Mouse (Mus musculus): ENCODE results near the gene Rmnd1. TPM values are rescaled to one million over a fixed set of nuclear protein-coding genes. Genes with fewer than 3 reads are reported as not detected.

Rmnd1 gene
- total RNA-seq, 2 experiments from 2014 or later, result 33.1 to 44.9 TPM

DNA sequence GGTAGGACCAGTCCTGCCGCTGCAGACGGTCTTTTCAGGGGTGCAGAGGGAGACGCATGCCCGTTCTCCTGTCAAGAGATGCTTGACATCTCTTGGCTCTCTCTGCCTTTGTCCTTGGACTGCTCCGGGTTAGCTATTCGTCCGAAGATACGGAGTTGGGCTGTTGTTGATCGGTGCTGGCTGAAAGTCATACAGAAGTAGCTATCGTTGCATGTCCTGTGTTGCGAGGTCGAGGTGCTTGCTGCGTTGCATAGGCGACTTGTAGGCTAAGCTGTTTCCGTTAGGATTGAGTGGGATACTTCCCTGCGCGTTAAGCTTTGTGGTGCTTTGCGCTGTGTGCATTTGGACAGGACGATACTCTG is 43.8 kb downstream of the Rmnd1 start:
- peak overlapping the region; percentile 100 for H3K27ac ChIP-seq
- no peak for TF ChIP-seq CTCF (conservative IDR thresholded peaks at IDR 0.05)
- H3K4me3 ChIP-seq, result peak overlapping the region; percentile 87
- DNase-seq (ENCODE audit: low spot score in 2 of 2), result no peak

DNA sequence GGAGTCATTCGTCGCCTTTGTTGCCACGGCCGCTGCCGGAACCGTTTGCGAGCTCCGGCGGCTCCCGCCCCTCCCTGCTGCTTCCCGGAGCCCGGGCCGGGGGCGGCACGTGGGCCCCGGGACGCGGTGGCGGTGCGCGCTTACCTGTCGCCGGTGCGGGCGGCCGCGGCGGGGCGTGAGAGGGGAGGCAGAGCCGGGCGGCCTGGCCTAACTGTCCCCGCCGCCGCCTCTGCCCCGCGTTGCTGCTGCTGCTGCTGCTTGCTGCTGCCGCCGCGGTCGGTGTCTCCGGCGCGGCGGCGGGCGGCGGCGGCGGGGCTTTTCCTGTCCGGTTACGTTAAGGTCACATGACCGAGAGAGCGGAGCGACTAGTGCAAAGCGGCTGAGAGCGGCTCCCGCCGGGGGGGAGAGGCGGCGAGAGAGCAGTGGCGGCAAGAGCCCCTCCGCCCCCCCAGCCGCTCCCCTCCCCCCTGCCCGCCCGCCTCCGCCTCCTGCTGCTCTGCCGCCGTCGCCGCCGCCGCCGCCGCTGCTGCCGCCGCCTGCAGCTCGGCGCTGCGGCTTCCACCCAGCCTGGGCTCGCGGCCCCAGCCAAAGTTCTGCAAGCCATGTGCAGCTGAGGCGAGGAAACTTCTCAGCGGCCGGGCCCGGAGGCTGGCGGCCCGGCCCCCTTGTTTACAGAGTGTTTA is 44.3 kb downstream of the Rmnd1 start, which contains the start of gene Zbtb2:
Gene Zbtb2, minus strand, starts transcription at position 408 of the 683 bp plus-strand sequence.
- TF ChIP-seq CTCF (conservative IDR thresholded peaks at IDR 0.05), result no peak
- peak within 1 kb of the TSS; percentile 100 for H3K27ac ChIP-seq
- H3K4me3 ChIP-seq, result peak within 1 kb of the TSS; percentile 87
- peak; percentile 58 to 60 for DNase-seq (ENCODE audit: low spot score in 2 of 2)

DNA sequence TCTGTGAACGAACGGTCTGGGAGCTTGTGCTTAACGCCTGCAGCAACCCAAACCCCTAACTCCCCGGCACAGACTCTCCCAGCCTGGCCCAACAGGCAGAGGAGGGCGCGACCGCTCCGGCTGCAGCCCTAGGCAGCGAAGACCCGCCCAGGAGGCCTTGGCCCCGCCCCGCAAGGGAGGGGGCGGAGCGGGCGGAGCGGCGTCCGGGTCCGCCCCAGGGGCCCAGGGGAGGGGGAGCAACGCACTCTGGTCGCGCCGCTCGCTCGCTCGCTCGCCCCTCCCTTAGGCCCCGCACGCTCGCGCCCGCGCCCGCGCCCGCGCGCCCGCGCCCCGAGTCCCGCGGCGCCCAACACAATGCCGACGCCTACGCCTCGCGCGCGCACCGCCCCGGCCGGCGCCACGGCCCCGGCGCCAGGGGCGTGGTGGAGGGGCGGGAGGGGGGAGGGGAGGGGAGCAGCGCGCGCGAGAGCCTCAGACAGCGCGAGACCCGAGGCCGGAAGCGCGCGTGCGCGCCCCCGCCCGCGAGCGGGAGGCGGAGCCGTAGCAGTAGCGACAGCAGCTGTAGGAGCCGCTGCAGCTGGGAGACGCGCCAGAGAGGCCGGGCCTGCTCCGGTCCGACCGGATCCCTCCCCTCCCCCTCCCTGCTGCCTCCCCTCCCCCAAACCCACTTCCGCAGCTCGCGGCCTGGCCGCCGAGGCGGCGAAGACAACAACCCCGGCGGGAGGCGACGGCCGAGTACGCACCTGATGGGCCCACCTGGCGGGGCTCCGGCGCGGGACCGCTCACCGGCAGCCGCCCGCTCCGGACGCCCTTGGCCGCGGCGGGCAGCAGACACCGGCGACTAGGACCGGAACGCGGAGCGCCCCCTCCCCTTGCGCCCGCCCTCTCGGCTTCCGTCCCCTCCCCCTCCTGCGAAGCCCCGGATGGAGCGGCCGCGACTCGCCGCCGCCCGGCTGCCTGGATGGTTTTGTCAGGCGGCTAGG is 45.3 kb downstream of the Rmnd1 start:
- no peak for TF ChIP-seq CTCF (conservative IDR thresholded peaks at IDR 0.05)
- Histone ChIP-seq H3K4me3 (peak overlapping the region; percentile 87), H3K27ac (peak overlapping the region; percentile 100)
- DNase-seq (ENCODE audit: low spot score in 2 of 2), result peak; percentile 92 to 93

- TF ChIP-seq CTCF (conservative IDR thresholded peaks at IDR 0.05), result no peak
- no peak overlapping the region for H3K4me3 ChIP-seq
- DNase-seq (ENCODE audit: low spot score in 2 of 2), result no peak
- no peak overlapping the region for H3K27ac ChIP-seq
These were observed 47.9 kb downstream of the Rmnd1 start for GRCm38 (mm10) chr10:4384244-4384643.

DNA sequence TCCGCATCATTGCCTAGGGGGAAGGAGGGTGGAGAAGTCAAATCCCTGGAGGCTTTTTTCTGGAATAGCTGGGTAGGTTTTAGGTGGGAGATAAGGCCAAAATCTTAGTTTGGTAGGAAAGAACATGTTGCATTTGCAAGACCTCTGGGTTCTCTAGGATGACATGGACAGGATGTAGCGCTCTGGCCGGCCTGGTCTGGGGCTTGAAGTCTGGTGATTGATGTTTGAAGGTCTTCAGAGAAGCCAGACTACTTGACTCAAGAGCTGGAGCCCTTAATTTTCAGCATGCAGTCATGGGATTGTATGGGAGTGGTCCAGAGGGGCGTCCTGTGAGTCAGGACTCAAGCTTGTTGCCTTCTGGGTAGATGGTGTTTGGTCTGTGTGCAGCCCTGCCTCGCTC is 51.4 kb downstream of the Rmnd1 start:
- Histone ChIP-seq H3K27ac (no peak overlapping the region), H3K4me3 (no peak overlapping the region)
- DNase-seq (ENCODE audit: low spot score in 2 of 2), result no peak
- TF ChIP-seq CTCF (conservative IDR thresholded peaks at IDR 0.05), result no peak

GRCm38 (mm10) chr10:4376931-4377330 is 55.3 kb downstream of the Rmnd1 start:
- DNase-seq (ENCODE audit: low spot score in 2 of 2), result no peak
- H3K27ac ChIP-seq, result no peak overlapping the region
- no peak for TF ChIP-seq CTCF (conservative IDR thresholded peaks at IDR 0.05)
- H3K4me3 ChIP-seq, result no peak overlapping the region

- H3K27ac ChIP-seq, result no peak overlapping the region
- TF ChIP-seq CTCF (conservative IDR thresholded peaks at IDR 0.05), result no peak
- no peak for DNase-seq (ENCODE audit: low spot score in 2 of 2)
- H3K4me3 ChIP-seq, result no peak overlapping the region
These were observed 55.7 kb downstream of the Rmnd1 start for GRCm38 (mm10) chr10:4376461-4376860.

DNA sequence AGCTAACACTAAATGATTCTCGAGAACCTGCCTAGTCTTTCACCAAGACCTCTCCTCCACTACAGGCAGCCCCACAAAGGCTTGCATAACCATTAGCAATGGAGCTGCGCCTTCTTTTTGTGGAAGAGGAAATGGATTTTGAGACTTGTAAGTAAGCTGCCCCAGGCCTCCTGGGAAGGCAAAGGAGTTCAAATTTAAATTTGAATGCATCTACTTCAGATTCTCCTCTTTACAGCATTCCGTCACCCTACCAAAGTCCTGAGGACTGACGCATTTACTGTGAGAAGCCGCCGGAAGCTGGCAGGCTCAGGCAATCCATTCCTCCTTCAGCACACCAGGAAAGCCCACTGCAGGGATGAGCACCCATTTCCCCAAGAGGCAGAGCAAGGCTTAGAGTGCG is 56.9 kb downstream of the Rmnd1 start:
- DNase-seq (ENCODE audit: low spot score in 2 of 2), result no peak
- no peak overlapping the region for H3K4me3 ChIP-seq
- no peak overlapping the region for H3K27ac ChIP-seq
- TF ChIP-seq CTCF (conservative IDR thresholded peaks at IDR 0.05), result no peak

DNA sequence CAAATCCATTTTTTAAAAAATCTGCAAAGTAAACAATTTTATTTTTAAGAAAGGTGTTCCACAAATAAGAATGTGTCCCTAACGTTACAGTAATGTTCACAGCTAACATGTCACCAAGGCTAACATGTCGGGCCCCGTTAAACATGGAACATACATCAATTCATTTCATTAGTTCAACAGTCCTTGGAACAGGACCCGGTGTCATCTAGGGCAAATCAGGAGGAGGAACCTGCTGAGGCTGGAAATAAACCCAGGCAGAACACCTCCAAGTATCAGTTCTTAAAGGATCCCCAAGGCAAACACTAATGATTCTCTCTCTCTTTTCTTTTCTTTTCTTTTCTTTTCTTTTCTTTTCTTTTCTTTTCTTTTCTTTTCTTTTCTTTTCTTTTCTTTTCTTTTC is 57.5 kb downstream of the Rmnd1 start:
- DNase-seq (ENCODE audit: low spot score in 2 of 2), result no peak
- Histone ChIP-seq H3K27ac (no peak overlapping the region), H3K4me3 (no peak overlapping the region)
- TF ChIP-seq CTCF (conservative IDR thresholded peaks at IDR 0.05), result no peak

DNA sequence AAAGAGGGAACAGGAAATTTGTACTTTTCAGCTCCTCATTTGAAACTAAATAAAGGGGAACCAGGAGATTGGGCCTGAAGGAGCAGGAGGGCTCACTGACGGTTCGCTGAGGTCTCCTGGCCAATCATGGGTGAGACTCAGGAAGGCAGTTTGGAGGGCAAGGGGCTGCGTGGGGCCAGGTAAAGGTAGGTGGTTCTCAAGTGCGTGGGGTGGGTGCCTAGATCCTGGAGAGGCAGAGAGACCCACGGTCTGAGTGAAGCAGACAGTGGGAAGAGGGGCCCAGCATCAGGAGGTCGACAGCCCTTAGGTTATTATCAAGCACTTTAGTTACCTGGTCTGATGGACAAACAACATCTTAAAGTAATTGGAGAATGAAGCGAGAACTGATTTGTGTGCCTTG is 57.9 kb downstream of the Rmnd1 start:
- no peak overlapping the region for H3K4me3 ChIP-seq
- DNase-seq (ENCODE audit: low spot score in 2 of 2), result no peak
- H3K27ac ChIP-seq, result no peak overlapping the region
- TF ChIP-seq CTCF (conservative IDR thresholded peaks at IDR 0.05), result no peak

GRCm38 (mm10) chr10:4373558-4373957 is 58.6 kb downstream of the Rmnd1 start:
- TF ChIP-seq CTCF (conservative IDR thresholded peaks at IDR 0.05), result no peak
- DNase-seq (ENCODE audit: low spot score in 2 of 2), result no peak
- H3K4me3 ChIP-seq, result no peak overlapping the region
- H3K27ac ChIP-seq, result no peak overlapping the region

DNA sequence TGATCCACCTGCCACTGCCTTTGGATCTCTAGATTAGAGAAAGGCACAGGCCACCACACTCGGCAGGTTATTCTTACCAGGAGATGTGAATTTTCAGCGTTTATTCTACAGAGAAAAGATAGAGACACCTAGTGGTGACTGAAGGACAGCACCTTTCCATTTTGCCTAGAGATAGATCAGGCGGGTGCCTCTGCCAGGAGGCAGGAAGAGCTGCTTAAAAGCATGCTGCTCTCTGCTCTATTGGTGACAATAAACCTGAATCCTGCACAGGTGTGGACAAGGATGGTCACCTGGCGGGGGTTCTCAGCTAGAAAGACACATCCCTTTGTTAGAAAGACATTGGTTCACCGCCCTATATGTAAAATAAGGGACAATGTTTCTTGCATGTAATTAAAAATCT is 60.2 kb downstream of the Rmnd1 start:
- Histone ChIP-seq H3K4me3 (no peak overlapping the region), H3K27ac (no peak overlapping the region)
- DNase-seq (ENCODE audit: low spot score in 2 of 2), result peak; percentile 47 to 59
- peak; percentile 88 for TF ChIP-seq CTCF (conservative IDR thresholded peaks at IDR 0.05)

DNA sequence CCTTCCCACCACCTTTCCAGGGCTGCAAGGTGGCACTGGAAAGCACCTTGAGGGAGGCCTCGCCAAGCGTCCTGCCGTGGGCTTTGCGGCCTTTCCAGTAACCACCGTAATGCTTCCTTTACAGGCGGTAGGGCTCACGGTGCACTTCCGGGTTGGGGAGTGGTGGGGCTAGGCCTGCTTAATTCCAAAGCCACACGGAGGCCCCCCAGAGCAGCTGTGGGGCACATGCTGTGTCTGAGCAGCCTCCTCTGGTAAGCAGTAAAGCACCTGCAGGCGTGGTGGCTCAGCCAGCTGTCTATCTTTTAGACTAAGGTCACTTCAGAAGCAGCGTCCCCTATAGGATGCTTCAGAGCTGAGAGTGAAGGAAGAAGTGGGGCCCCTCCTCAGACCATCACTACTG is 62.1 kb downstream of the Rmnd1 start:
- TF ChIP-seq CTCF (conservative IDR thresholded peaks at IDR 0.05), result no peak
- Histone ChIP-seq H3K27ac (no peak overlapping the region), H3K4me3 (no peak overlapping the region)
- DNase-seq (ENCODE audit: low spot score in 2 of 2), result no peak

All from layer of hippocampus, adult 2 months (tissue).